Mouse (Mus musculus) liver, postnatal 0 days (tissue): ENCODE measurements around the gene Chadl.
"Not testable (repeated sequence)": the region's sequence is repeated elsewhere in the genome, so short reads cannot be mapped to it uniquely, and the experiment has no call there.

Experiments used
- CTCF ChIP-seq: sonication (generic); IDR thresholded peaks from 2 replicates; pipeline ENCODE4 v1.5.1; 2016; ENCODE audit warnings: antibody characterized with exemption, low read depth
- EP300 ChIP-seq: IDR thresholded peaks from 2 replicates; pipeline ENCODE4 v1.6.1; 2016; ENCODE audit warnings: antibody characterized with exemption, low read depth, mild to moderate bottlenecking

GRCm38 (mm10) chr15:81701350-81701749 lies 4.3 kb upstream of the Chadl start:
- peak; percentile 36 for TF ChIP-seq CTCF
- TF ChIP-seq EP300 = not testable (repeated sequence)
